In genomic region chr9:100558023-100558573, GRCm38 (mm10) we compare ENCODE assay signal across 23 mouse cellular contexts. TPM values are rescaled to one million over a fixed set of nuclear protein-coding genes. Genes with fewer than 3 reads are reported as not detected.
"Had no signal": no experiment of that assay in that cellular context is flagged by ENCODE, and none has a peak within 500 bp of the region (broad histone marks: within the 10 kb centered on the region; RNA-seq: fewer than 3 reads in every experiment).

No protein-coding gene starts in this region.

- H3K4me1 ChIP-seq: limb, embryonic 15.5 days; midbrain, embryonic 12.5 days; neural tube, embryonic 13.5 days; stomach, embryonic 15.5 days had no signal

- ATAC-seq: liver, postnatal 0 days; lung, postnatal 0 days; midbrain, embryonic 16.5 days had no signal

- H3K4me3 ChIP-seq: limb, embryonic 12.5 days; limb, embryonic 15.5 days; midbrain, embryonic 12.5 days; myocyte; neural tube, embryonic 13.5 days; stomach, embryonic 15.5 days had no signal

- H3K9ac ChIP-seq: limb, embryonic 12.5 days; limb, embryonic 15.5 days; liver, embryonic 14.5 days; liver, postnatal 0 days; lung, embryonic 14.5 days; midbrain, embryonic 12.5 days; neural tube, embryonic 13.5 days; stomach, embryonic 15.5 days had no signal

- H3K27me3 ChIP-seq: limb, embryonic 15.5 days; midbrain, embryonic 12.5 days; neural tube, embryonic 13.5 days; stomach, embryonic 15.5 days had no signal

- H3K36me3 ChIP-seq: limb, embryonic 12.5 days; limb, embryonic 15.5 days; stomach, embryonic 15.5 days had no signal

- H3K9me3 ChIP-seq: limb, embryonic 12.5 days; limb, embryonic 15.5 days; midbrain, embryonic 12.5 days; neural tube, embryonic 13.5 days; stomach, embryonic 15.5 days had no signal

- H3K4me2 ChIP-seq: limb, embryonic 12.5 days; limb, embryonic 15.5 days; liver, embryonic 11.5 days; lung, embryonic 14.5 days; midbrain, embryonic 12.5 days; neural tube, embryonic 13.5 days; stomach, embryonic 15.5 days had no signal

- DNase-seq: kidney, adult 9 months; kidney, postnatal 14 days; kidney, postnatal 4 days; left cerebral cortex, postnatal 4 days; liver, postnatal 0 days; retina, postnatal 1 day; right cerebral cortex, postnatal 25 days; spleen, adult 18-20 months; thymus, postnatal 25 days had no signal

- H3K27ac ChIP-seq: limb, embryonic 12.5 days; limb, embryonic 15.5 days; liver, embryonic 14.5 days; midbrain, embryonic 12.5 days; neural tube, embryonic 13.5 days; stomach, embryonic 15.5 days had no signal

RNA-seq across cellular contexts. Expression of gene Slc35g2, which starts 12.8 kb away (rescaled TPM):
- total RNA-seq: megakaryocyte-erythroid progenitor cell, adult 5-6 weeks; monocyte, adult 5-6 weeks; neutrophil, adult 5-6 weeks had no signal
